Mouse (Mus musculus): Measurements from ENCODE around the gene Tmem218.
A peak's percentile ranks its signal among the peaks of the same experiment; 100 is the strongest.

The Tmem218 gene

GRCm38 (mm10) chr9:37207929-37208411 lies at the start of gene Tmem218:
Gene Tmem218, plus strand, starts transcription at chr9:37208223.
- peak; percentile 97 for DNase-seq

- DNase-seq = no peak
Observed at GRCm38 (mm10) chr9:37160686-37161085, 47.3 kb upstream of the Tmem218 start.

- DNase-seq = no peak
Observed at GRCm38 (mm10) chr9:37166899-37167298, 41.1 kb upstream of the Tmem218 start.

GRCm38 (mm10) chr9:37173376-37173775 lies 34.6 kb upstream of the Tmem218 start:
- no peak for DNase-seq

DNA sequence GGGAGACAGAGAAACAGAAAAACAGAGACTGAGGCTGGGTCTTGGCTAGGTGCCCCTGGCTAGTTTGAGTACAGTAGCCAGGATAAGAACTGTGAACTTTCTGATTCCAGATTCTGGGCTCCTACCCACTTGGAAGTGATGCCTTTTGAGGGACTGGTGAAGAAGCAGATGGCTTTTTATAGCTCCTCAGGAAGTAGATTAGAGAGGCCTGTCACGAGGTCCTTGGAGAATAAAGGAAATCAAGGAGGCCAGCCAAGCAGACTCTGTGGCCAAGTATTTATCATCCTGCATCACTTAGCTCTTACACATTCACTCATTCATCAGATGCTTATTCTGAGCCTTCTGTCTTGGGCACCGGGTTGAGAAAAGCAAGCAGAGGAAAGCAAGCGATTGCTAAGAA lies 32.0 kb upstream of the Tmem218 start:
- no peak for DNase-seq

- peak; percentile 33 for DNase-seq
Observed at GRCm38 (mm10) chr9:37177107-37177506, 30.9 kb upstream of the Tmem218 start.

GRCm38 (mm10) chr9:37177551-37177950 lies 30.5 kb upstream of the Tmem218 start:
- no peak for DNase-seq

GRCm38 (mm10) chr9:37178911-37179310 lies 29.1 kb upstream of the Tmem218 start:
- DNase-seq = no peak

- DNase-seq = no peak
Observed at GRCm38 (mm10) chr9:37179596-37179995, 28.4 kb upstream of the Tmem218 start.

- DNase-seq = no peak
Observed at GRCm38 (mm10) chr9:37181596-37181995, 26.4 kb upstream of the Tmem218 start.

GRCm38 (mm10) chr9:37183176-37183575 lies 24.8 kb upstream of the Tmem218 start:
- no peak for DNase-seq

DNA sequence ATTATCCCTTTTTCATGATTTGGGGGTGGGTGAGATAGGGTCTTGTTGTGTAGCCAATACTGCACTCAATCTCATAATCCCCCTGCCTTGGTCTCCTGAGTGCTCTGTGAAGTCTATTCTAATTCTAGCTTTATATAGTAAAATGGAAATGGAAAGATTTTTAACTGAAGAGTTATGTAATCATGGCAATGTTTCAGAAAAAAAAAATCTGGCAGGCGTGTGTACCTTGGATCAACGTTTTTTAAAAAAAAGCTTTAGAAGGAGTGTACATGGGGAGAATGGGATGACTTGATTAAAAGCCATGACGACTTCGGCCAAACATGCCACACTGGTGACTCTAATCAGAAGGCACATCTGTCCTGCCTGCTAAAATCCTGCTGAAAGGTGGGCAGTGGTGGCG lies 20.6 kb upstream of the Tmem218 start:
- no peak for DNase-seq

DNA sequence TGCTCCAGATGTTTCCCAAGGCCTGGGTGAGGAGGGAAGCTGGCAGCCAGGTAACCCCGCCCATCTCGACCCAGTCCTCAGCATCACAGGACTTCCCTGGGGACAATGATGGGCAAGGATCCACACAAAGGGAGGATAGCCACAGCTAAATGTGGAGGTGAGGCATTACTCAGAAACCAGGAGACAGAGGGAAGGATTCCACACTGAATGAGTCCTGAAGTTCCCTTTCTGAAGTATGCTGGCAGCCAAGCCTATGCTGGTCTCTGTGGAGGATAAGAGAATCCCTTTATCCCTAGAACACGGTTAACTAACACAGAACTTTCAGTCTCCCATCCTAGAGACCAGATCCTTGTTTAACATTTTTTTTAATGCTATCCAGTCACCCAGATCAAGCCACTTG lies 20.0 kb upstream of the Tmem218 start:
- DNase-seq = no peak

DNA sequence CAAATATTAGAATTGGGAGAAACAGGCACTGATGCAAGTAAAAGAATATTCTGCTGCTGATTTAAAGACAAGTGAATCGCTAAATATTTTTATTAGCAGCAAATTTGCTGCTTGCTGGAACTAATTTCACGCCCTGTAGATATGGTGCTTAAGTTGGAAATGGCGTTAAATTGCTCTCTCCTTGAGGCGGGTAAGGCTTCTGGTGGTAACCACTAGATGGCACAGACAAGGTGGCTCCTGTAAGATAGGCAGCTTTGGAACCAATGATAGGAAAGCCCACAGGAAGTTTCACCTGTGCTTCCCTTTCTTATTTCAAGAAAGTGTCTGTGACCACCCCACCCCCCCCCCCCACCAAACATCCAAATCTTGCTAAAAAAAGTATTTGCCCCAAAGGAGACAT lies 11.0 kb upstream of the Tmem218 start:
- DNase-seq = no peak

DNA sequence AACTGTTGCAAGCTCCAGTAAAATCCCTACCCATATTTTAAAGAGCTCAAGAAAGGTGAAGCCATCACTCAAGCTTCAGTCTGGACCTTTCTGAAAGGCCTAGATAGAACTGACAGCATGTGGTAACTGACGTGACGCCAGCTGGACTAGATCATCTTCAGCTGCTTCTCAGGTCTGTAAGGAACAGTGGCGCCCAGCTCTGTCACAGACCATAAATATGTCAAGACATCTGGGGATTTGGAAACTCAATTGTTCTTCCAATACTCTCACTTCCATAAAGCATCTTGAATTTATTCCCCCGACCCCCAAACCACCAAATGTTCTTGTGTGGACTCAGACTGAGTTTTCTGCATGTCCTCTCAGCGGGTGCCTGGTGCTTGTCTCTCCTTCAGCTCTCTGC lies 7.6 kb upstream of the Tmem218 start:
- no peak for DNase-seq

- no peak for DNase-seq
Observed at GRCm38 (mm10) chr9:37203884-37204283, 4.1 kb upstream of the Tmem218 start.

GRCm38 (mm10) chr9:37213060-37213738 lies 5.2 kb downstream of the Tmem218 start:
- no peak for DNase-seq

- DNase-seq = no peak
Observed at GRCm38 (mm10) chr9:37214327-37215060, 6.5 kb downstream of the Tmem218 start.

DNA sequence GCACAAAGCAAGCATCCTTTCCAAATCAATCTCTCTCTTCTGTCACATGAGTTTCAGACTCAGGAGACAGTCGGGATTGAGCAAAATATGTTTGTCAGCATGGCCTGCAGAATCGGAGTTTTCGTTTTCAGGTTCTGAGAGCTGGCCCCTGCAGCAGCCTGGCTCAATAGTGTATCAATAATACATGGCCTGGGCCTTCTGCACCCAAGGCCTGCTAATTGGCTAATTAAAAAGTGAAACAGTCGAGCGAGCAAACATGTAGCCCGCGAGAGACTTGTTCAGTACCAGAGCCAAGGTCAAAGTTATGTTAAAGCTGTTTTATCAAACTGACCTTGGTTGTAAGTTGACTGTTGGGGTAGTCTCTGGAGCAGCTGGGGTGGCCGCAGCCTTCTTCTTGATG lies 12.7 kb downstream of the Tmem218 start:
- DNase-seq = no peak

- no peak for DNase-seq
Observed at GRCm38 (mm10) chr9:37225581-37225980, 17.6 kb downstream of the Tmem218 start.

- peak; percentile 58 for DNase-seq
Observed at GRCm38 (mm10) chr9:37229880-37230325, 21.9 kb downstream of the Tmem218 start.

GRCm38 (mm10) chr9:37230486-37231195 lies 22.6 kb downstream of the Tmem218 start:
- DNase-seq = no peak
